Mouse (Mus musculus) heart, postnatal 4 days (tissue): ENCODE measurements around the gene Gm21874. TPM values are rescaled to one million over a fixed set of nuclear protein-coding genes. Genes with fewer than 3 reads are reported as not detected.
"Not testable (repeated sequence)": the region's sequence is repeated elsewhere in the genome, so short reads cannot be mapped to it uniquely, and the experiment has no call there.

Source experiments
- DNase-seq: peaks from one replicate; pipeline ENCODE4 v3.0.0; 2021
- total RNA-seq, 2 experiments: library from RNA; stranded (reverse); gene quantifications; 2 replicates each; pipeline ENCODE4 v1.2.3; 2021

Gene Gm21874
- not detected for total RNA-seq

- DNase-seq = not testable (repeated sequence)
Observed at GRCm38 (mm10) chrY:9416048-9416447, at the start of gene Gm21874. Gene Gm21874 (minus strand): TSS chrY:9416148.

Other genes with a start within 250 kb of the Gm21874 start
- gene Gm21721, start 214.0 kb downstream of the Gm21874 start, total RNA-seq = not detected
- gene Gm21812, start 69.0 kb downstream of the Gm21874 start, total RNA-seq = not detected